Mouse (Mus musculus) bone marrow macrophage, adult 2 months (primary cell): ENCODE measurements at regions not wholly inside any gene's neighbourhood (a gene's known extent, or its start where the extent isn't known, plus 50 kb on each side); places are given as distances from the start of the nearest gene placed in this dataset.

ENCODE experiments used
- CTCF ChIP-seq: IDR thresholded peaks from 2 replicates; pipeline ENCODE4 v1.5.1; 2012; ENCODE audit warnings: low read depth, mild to moderate bottlenecking, low read length, moderate library complexity
- POLR2A ChIP-seq: IDR thresholded peaks from 2 replicates; pipeline ENCODE4 v1.6.1; 2012; ENCODE audit warnings: mild to moderate bottlenecking, low read depth, low read length, borderline replicate concordance

GRCm38 (mm10) chr12:118474732-118475131 is 173.5 kb upstream of the Sp4 start:
- no peak for TF ChIP-seq CTCF
- TF ChIP-seq POLR2A = no peak
